Mouse (Mus musculus) c-Kit-positive CD71-negative TER-119-negative erythroid progenitor cells, embryonic 14.5 days (primary cell): Measurements from ENCODE around the gene Fxyd3.

ENCODE experiments used
- DNase-seq: peaks from one replicate; pipeline ENCODE4 v3.0.0-alpha.2; 2013; ENCODE audit warnings: low read depth

Fxyd3 gene

GRCm38 (mm10) chr7:31072326-31072725 is 4.2 kb downstream of the Fxyd3 start:
- DNase-seq: no peak

GRCm38 (mm10) chr7:31070324-31070723 is 6.2 kb downstream of the Fxyd3 start:
- no peak for DNase-seq

GRCm38 (mm10) chr7:31069491-31069890 is 7.0 kb downstream of the Fxyd3 start:
- DNase-seq: no peak

- DNase-seq: no peak
These were observed 8.7 kb downstream of the Fxyd3 start for GRCm38 (mm10) chr7:31067836-31068235.

- DNase-seq: no peak
These were observed 13.4 kb downstream of the Fxyd3 start for GRCm38 (mm10) chr7:31063074-31063560.

GRCm38 (mm10) chr7:31060621-31061010 is 15.9 kb downstream of the Fxyd3 start:
- DNase-seq: no peak

GRCm38 (mm10) chr7:31059919-31060620 is 16.4 kb downstream of the Fxyd3 start:
- no peak for DNase-seq

- no peak for DNase-seq
These were observed 17.4 kb downstream of the Fxyd3 start, which contains the start of gene Lgi4 for GRCm38 (mm10) chr7:31059108-31059507. Lgi4 (plus strand) TSS chr7:31059342.

- DNase-seq: no peak
These were observed 18.3 kb downstream of the Fxyd3 start for GRCm38 (mm10) chr7:31058211-31058610.

- DNase-seq: no peak
These were observed 18.8 kb downstream of the Fxyd3 start for GRCm38 (mm10) chr7:31057730-31058129.

- DNase-seq: no peak
These were observed 19.4 kb downstream of the Fxyd3 start, which contains the start of gene Fxyd1 for GRCm38 (mm10) chr7:31057071-31057470. Fxyd1 (minus strand) TSS chr7:31057199.

GRCm38 (mm10) chr7:31056448-31056847 is 20.1 kb downstream of the Fxyd3 start:
- DNase-seq: no peak

- DNase-seq: no peak
These were observed 20.6 kb downstream of the Fxyd3 start for GRCm38 (mm10) chr7:31055883-31056282.

GRCm38 (mm10) chr7:31055354-31055824 is 21.1 kb downstream of the Fxyd3 start:
- DNase-seq: no peak

- DNase-seq: no peak
These were observed 21.7 kb downstream of the Fxyd3 start for GRCm38 (mm10) chr7:31054661-31055320.

GRCm38 (mm10) chr7:31053882-31054447 is 22.5 kb downstream of the Fxyd3 start:
- no peak for DNase-seq

- DNase-seq: no peak
These were observed 23.7 kb downstream of the Fxyd3 start for GRCm38 (mm10) chr7:31052636-31053434.

- DNase-seq: no peak
These were observed 24.3 kb downstream of the Fxyd3 start for GRCm38 (mm10) chr7:31052251-31052635.

GRCm38 (mm10) chr7:31051321-31052021 is 25.0 kb downstream of the Fxyd3 start, which contains the start of gene Fxyd7:
Fxyd7 (minus strand) TSS chr7:31051467.
- DNase-seq: no peak

- no peak for DNase-seq
These were observed 25.6 kb downstream of the Fxyd3 start for GRCm38 (mm10) chr7:31050921-31051320.

- no peak for DNase-seq
These were observed 26.0 kb downstream of the Fxyd3 start for GRCm38 (mm10) chr7:31050487-31050886.
